Mouse (Mus musculus) lung, postnatal 10 days (tissue): ENCODE data around the gene Vangl2.

Experiments used
- DNase-seq: peaks from one replicate; pipeline ENCODE4 v3.0.0; 2021

Gene Vangl2

DNA sequence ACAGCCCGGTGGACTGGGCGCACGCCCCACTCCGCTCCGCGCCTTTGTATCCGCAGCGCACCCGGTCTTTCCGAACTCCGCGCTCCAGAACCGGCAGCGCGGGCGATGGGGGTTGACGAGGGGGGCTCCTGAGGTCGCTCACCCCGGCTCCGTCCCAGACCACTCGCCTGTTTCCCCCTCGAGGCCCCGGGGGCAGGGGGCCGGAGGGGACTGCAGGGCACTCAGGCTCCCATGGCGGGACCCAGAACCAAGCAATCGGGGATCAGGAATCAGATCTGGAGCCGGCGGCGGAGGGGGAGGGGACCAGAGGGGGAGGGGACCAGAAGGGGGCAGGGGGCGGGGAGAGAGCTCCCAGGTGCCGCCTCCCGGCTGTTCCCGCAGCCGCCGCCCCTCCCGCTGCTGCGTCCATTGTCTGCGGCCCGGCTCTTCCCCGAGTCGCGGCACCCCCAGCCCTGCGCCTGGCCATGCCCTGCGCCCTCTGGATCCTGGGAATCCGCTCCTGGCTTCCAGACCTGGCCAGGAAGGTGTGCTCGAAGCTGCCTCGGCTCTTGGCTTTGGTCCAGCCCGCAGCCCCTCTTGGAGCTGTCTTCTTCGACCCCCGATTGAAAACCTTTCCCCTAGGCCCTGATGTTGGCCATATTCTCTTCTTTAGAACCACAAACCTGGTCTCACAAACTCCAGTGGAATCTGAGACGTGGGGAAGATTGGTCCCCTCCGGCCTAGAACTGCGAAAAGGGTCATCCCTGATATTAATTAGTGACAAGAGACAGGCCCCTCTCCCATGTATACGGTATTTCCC, 1.0 kb downstream of the Vangl2 start:
- peak; percentile 90 for DNase-seq

- peak; percentile 32 for DNase-seq
Measured at GRCm38 (mm10) chr1:172026201-172026901, 1.9 kb downstream of the Vangl2 start.

DNA sequence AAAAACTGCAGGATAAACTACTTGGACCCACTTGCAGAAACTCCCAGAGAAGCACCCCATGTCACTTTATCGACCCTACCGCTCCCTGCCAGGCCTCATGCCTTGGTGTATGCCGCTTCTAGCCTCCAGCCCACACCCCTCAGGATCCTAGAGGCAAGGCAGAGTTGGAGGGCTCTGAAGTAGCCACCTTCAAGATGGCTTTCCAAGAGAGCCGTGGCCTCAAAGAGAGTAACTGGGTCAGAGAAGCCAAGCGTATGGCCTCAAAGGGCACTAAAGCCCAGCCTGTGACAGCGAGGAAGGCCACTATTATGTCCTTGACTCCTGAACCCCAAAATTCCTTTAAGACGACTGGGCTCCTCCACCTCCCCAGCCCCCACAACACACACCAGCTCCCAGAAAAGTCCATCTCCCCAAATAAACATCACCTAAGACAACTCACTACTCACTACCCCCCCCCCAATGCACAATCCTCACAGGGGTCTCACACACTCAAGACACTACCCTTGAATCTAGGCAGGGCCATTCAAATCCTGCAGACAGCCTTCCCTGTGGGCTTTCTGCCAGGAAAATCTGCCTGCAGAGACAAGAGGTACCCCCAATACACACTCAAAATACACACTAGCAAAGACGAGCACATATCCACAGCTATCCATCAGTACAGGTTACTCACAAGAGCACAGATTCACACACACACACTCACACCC, 2.9 kb downstream of the Vangl2 start:
- DNase-seq: no peak

- DNase-seq: no peak
Measured at GRCm38 (mm10) chr1:172024140-172024895, 3.9 kb downstream of the Vangl2 start.

- no peak for DNase-seq
Measured at GRCm38 (mm10) chr1:172019863-172020521, 8.3 kb downstream of the Vangl2 start.

GRCm38 (mm10) chr1:172019339-172019738, 8.9 kb downstream of the Vangl2 start:
- peak; percentile 24 for DNase-seq

DNA sequence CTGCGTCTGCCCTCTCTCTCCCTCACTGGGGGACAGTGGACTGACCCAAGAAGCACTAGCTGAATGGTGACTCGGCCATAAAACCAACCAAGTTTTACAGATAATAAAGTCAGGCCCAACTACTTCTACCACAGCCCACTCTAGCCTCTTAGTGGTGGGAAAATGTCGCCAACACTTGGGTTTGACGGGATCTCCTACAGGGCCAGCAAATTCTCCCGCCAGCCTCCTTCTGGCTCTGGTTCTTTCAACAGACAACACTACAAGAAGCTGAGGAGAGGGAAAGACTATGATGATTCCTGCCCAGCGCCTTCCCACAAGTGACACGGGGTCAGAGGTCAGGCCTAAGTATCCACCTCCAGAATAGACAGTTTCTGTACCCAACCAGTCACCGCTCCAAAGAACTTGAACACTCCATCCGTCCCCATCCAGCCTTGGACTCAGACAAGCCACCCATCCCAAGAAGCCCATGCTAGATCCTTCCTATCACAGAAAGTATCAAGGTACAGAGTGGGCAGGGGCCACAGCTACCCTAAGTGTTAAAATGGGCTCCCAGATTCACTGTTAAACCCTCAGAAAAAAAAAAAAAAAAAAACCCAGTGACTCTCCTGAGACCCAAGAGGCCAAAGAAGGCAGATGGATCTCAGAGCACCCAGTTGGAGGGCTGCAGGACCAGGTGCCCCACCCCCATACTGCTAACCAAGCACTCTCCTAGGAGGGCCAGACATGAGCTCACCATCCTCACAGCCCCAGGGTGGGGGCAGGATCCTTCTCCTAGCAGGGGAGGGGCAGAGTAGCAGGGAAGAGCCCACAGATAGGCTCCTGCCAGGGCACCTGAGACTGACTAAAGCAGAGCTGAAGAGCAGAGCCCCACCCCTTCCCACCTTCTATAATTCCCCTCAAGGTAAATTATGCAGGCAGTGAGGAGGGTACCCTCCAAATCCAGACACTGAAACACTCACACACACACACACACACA, 9.6 kb downstream of the Vangl2 start:
- DNase-seq: no peak

DNA sequence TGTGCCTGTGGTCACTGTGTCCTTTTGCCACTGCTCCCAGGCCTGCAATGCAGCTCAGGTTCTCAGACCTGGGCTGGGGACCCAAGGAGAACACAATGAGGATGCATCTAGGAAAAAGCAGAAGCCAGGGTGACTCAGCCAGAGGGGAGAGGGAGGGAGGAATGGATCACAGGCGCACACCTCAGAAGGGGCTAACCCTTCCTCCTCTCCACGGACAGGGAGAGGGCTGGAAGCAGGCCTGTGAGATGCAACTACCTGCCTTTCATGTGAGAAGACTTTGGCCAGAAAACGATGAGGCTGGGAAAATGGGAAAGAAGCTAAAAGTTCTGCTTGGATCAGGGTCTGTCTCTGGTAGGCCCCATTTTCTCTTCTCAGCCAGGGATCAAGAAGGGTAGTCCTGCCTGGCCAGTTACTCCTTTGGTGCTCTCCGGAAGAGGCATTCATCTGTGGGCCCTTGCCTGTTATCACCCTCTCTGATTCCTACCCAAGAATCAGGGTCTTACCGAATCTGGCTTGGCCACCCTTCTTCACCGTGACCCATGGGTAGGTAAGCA, 10.7 kb downstream of the Vangl2 start:
- DNase-seq: no peak

DNA sequence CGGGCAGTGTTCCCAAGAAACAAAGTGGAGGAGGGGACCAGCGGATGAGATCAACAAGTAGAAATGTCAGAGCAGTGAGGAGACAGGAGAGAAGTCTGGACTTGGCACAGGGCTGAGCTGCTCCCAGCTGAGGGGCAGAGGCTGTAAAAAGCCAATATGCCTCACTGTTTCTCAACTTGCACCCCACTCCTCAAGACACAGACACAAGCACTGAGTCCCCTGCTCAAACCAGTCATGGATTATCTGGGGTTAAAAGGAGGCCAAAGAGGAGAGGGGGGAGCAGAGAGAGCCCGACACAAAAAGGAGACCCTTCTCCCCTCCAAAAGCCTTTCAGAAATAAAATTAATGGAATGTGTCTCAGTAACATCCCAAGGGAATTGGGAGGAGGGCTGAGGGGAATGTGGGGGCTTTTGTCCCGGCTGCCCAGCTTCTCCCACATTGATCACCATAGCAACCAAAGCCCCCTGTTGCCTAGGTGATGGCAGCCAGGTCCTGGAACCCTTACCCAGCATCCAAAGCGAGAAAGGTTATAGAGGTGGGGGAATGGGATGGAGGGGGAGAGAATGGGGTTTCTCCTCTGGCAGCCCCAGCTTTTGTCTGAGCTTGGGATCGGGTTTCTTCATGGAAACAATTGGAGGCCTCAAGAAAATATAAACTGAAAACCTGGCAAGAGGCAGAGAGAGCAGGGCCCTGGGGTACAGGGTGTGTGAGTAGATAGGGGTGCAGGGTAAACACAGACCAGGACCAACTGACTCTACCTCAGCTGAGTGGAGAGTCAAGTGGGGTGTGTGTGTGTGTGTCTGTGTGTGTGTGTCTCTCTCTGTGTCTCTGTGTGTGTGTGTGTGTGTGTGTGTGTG, 11.4 kb downstream of the Vangl2 start:
- DNase-seq: no peak

- no peak for DNase-seq
Measured at GRCm38 (mm10) chr1:172016031-172016430, 12.2 kb downstream of the Vangl2 start.

DNA sequence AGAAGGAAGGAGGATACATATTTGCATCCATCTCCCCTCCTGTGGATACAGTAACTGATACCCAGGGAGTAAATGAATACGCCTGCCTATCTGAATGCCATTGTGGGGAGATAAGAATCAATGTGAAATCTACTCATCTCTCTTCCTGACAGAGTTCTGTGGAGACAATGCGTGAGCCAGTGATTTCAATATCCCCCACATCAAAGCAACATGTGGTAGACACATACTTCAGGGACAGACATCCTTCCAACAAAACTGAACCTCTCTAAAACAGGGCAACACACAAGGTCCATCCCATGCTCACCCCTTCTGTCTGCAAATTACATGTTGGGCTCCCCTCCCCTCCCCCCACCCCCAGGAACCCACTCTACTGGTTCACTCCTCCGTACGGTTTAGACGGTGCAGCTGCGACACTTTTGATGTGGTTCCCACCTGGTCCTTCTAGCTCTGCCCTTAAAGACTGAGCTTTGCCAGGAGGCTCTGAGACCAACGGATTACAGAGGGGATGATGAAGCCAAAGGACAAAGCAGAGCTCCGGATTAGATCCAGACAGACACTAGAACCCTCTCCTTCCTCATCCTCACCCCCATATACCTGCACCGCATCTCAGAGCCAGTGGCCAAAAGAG, 12.8 kb downstream of the Vangl2 start:
- no peak for DNase-seq

DNA sequence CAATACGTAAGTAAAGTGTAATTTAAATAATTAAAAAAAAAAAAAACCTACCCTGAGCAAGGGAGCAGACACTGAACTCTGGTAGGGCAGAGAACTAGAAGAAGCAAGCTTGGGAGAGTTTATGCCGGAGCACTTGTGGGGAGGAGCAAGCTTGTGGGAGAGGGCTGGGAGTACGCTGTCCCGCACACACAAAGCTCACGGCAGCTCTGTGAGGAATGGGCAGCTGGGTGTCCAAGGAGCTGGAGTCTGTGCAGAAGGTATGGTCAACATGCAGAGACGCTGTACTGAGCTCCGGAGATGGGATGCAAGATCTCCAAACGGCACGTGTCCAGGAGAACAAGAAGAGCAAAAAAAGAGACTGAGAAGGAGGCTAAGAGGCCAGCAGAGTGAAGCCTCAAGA, 13.5 kb downstream of the Vangl2 start:
- no peak for DNase-seq

DNA sequence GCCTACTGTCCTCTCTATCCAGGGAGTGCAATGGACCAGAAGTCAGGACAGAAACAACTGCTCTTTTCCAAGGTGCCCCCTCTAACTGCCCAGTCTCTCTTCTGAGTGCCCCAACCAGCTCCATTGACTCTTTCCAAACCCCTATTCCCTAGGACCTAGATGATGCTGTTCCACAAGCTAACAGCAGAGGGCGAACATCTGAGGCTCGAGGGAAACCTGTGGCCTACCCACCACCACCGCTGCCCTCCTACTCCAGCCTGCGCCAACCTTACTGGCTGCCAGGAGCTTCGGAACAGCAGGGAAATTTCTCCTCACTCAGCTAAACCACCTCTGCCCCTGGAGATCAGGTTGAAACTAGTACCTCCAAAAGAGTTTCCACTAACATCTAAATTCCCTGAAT, 16.2 kb downstream of the Vangl2 start:
- DNase-seq: peak; percentile 83

GRCm38 (mm10) chr1:172010042-172010824, 18.0 kb downstream of the Vangl2 start:
- no peak for DNase-seq

DNA sequence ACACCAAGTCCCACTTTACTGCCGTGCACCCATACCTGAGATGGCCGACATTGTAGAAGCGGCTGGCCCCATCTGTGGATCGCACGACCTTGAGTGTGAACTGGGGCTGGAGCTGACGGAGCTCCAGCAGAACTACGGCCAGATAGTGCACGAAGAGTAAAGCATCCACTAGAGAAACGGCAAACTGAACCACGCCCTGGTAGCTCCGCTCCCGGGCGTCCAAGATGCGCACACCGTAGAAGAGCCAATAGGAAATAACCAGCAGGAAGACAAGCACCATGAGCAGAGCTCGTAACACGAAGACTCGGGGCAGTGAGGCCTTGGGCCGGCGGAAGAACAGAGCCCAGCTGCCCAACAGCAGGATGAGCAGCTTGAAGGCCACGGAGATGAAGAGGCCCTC, 18.8 kb downstream of the Vangl2 start:
- no peak for DNase-seq

DNA sequence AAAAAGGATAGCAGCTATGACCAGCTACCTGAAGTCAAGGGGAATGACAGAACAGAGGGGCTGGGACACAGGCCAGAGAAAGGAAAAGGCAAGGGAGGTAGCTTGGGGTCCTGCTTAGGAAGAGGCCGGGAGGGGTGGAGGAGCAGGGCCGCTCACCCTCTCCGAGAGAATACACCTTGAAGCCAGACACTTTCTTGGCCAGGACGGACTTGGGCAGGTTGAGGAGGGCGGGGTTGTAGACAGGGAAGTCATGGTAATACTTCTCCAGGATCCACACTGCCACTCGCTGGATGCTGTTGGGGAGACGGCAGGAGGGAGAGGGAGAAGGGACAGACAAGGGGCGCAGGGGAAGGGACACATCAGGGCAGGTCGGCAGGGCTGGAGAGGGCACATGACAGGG, 19.9 kb downstream of the Vangl2 start:
- no peak for DNase-seq

- no peak for DNase-seq
Measured at GRCm38 (mm10) chr1:172007761-172008160, 20.5 kb downstream of the Vangl2 start.

GRCm38 (mm10) chr1:172001665-172002064, 26.6 kb downstream of the Vangl2 start:
- no peak for DNase-seq

DNA sequence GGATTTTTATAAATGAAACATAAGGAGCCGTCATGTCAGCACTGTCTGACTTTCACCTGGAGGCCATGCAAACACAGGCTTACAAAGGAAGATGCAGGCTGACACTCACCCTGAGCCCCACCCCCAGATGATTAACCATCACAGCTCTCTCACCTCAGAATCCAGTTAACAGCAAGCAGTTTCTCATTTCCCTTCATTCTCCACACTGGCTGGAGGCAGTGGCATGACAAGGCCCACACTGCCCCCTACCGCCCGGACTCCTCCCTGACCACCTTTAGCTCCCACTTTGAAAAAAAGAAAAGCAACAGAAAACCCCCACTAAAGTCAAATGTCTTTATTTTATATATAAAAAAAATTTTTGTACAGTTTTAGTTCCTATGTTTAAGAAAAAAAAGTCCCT, 27.6 kb downstream of the Vangl2 start:
- DNase-seq: peak; percentile 73
